Mouse (Mus musculus): ENCODE data around the gene Plpp3.

The Plpp3 gene

DNA sequence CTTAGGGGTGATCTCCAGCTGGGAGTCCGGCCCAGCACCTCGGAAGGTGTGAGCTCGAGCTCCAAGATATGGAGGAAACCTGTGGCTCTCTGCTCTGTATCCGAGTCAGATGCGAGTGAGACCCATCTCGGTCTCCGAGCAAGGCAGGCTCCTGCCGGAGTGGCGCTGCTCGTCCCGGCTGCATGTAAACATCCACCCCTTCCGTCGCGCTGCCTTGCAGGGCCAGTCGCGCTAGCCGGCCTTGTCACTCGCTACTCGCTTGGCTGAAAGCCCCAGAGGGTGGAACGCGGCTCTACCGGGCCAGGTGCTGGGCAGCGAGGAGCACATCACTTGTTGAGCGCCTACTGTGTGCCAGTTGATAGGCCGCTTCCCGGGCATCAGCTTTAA is 1.0 kb downstream of the Plpp3 start:
- peak; percentile 54 for DNase-seq (ENCODE audit: low read depth, low spot score)

DNA sequence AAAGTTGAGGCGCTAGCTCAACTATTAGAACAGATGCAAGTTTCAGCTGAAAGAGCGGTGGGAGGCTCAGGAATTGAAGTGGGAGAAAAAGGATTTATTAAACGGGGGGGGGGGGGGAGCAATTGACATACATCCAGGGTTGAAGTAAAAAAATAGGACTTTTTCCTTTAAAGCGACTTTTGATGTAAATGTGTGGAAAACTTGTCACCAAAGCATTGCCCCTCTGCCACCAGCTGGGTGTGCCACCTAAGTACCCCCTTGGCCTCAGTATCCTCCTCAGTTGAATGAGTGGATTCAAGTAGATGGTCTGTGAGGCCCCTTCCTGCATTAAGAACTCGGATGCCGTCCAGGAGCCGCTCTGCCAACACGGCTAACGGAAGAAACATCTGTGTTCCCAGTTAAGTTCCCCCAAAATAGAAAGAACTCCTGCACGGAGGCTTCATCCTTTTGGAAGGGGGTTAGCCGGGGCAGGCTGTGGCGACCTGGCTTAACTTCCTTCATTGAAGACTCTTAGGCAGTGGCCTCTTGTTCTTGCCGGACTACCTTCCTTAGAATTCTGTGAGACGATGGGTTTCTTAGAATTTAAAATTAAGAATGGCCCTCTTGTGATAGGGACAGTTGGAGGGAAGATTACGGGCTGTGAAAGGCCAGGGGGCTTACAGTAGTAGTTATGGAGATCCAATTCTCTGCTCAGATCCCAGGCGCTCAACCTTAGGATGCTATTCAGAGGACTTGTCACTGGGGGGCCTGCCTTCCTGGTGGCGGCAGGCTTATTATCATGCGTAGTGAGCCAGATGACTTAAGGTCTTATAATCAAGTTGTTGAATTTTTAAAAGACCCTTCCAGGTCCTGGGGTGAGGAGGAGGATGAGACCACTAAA is 1.7 kb downstream of the Plpp3 start:
- DNase-seq (ENCODE audit: low read depth, low spot score): no peak

- no peak for DNase-seq (ENCODE audit: low read depth, low spot score)
These were observed 2.4 kb downstream of the Plpp3 start for GRCm38 (mm10) chr4:105159531-105159870.

DNA sequence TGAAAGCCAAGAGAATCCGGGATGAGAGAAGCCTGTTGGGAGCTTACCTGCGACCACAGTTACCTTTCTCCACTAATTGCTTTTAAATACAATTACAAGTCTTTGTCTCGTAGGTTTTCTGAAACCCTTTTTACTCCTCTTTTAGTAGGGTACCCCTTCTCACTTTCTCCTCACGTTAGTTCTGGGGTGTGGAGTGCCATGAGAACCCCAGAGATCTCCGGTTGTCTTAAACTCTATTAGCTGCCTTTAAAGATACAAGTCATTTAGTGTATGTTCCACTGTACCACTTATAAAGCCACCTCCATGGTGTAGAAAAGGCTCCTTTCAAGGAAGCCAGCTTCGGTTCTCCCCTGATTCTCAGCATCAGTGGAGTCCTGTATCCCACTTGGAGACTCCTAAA is 3.3 kb downstream of the Plpp3 start:
- DNase-seq (ENCODE audit: low read depth, low spot score): no peak

GRCm38 (mm10) chr4:105162014-105162413 is 4.9 kb downstream of the Plpp3 start:
- DNase-seq (ENCODE audit: low read depth, low spot score): no peak

DNA sequence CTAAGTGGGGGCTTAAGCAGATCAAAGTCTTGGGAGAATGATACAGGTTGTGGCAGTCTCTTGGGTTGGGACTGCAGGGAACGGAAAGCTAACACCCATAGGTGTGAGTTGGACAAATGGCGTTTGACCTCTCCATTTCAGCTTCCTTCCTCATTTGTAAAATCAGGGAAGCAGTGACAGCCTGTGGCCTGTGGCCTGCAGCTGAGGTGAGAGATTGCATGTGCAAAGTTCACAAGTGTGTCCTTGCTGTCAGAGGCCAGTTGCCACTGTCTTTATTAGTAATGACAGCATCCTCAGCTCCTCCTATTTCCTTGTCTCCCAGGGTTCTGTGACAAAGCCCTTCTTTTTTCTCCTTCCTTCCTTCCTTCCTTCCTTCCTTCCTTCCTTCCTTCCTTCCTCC is 5.5 kb downstream of the Plpp3 start:
- DNase-seq (ENCODE audit: low read depth, low spot score): no peak

- DNase-seq (ENCODE audit: low read depth, low spot score): no peak
These were observed 6.8 kb downstream of the Plpp3 start for GRCm38 (mm10) chr4:105163981-105164411.

- no peak for DNase-seq (ENCODE audit: low read depth, low spot score)
These were observed 7.8 kb downstream of the Plpp3 start for GRCm38 (mm10) chr4:105164952-105165351.

DNA sequence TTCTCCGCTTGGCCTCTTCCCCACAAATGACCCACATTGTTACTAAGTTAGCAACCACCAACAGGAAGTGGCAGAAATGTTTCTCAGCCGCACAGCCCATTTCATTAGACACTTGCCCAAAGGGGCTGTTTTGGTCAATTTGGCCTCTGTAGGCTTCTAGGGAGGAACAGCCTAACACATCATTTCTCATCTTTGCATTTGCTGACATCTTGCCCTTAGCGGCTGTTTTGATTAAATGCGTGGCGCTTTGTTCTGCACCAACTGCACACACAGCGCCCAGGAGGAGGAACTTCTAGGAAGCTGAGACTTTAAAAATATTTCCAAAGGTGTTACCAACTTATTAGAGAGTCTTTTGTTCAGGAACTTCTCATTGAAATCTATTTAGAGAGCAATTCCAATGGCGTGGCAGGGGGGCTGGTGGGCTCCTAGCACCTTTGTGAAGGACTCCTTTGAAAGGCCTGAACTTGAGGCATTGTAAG is 12.0 kb downstream of the Plpp3 start:
- DNase-seq (ENCODE audit: low read depth, low spot score): no peak

DNA sequence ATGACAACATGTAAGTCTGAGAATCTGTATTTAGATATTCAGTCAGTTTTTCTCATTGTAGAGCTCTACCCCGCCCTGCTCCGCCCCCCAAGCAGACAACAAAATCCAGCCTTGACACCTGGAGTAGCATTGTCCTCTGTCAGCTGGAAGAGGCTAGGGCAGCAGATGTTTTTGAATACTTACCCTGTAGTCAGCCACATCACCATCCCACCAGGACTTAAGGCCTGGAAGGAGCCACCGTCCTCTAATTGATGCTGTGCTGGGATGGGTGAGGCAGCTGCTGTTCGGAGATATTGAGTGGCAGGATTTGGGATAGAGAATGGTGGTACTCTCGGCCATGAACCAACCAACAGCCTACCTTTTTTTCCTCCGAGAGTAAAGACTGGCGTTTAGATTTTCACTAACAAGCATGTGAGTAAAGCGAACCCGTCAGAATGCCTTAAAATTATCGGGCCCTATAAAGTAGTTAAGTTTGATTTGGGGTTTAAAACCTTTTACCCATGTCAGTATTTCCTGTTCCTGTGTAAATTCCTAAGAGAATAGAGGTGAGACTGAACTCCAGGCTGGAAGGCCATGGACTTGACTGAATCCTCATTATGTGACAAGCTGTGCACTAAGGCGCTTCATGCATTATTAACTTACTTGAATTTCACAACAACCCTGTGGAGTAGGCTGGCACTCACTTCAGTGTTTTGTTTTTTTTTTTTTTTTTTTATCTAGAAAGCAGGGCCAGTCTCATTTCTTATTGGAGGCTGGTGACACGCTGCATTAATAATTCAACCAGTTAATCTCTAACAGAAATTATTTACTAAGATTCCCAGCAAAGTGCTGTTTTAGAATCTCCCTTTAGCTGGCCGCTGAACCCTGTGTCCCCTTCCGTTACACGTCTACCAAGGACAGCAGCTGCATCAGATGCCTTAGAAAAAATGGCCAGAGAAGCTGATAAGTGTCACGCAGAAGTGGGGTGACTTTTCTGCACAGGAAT is 13.0 kb downstream of the Plpp3 start:
- DNase-seq (ENCODE audit: low read depth, low spot score): no peak

DNA sequence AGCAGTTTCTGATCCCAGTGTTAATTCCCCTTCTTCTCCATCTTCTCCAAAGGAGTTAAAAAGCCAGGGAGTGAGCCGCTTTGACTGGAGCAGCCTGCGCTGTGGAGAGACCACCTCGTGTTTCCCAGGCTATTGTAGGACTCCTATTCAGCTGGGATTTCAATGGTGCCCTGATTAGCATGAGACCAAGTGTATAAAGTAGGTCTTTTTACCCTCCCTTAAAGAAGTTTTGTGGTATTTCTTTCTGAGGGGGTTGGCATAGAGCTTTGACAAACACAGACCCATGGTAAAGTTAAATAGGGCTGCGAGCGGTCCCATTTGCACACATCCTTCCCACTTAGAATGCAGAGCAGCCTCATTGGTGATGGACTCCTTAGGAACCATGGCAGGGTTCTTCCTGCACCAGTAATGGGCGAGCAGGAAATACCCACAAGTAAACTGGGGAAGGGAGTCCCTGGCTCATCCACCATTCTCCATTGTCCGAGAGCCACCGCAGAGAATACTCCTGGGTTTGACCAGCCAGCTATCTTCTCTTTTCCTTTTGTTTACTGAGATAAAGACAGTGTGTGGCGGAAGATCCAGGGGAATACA is 13.8 kb downstream of the Plpp3 start:
- DNase-seq (ENCODE audit: low read depth, low spot score): no peak

- DNase-seq (ENCODE audit: low read depth, low spot score): no peak
These were observed 14.3 kb downstream of the Plpp3 start for GRCm38 (mm10) chr4:105171432-105171831.

DNA sequence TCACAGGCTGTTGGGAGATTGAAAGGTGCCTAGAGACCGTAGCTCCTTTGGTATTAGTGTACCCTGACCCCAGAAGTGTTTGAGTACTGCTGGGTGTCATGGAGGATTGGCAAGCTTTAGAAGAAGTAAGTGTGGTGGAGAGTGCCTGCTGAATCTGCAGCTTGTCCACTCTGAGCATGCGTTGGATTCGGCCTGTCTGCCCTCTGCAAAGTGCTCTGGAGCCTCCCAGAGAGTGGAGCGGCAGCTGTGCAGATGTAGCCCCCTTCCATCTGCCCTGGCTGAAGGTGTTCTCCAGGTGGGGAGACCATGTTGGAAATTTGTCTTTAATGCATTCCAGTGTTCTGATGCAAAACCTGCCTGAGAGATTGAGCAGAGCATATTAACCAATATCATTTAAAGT is 17.6 kb downstream of the Plpp3 start:
- no peak for DNase-seq (ENCODE audit: low read depth, low spot score)

DNA sequence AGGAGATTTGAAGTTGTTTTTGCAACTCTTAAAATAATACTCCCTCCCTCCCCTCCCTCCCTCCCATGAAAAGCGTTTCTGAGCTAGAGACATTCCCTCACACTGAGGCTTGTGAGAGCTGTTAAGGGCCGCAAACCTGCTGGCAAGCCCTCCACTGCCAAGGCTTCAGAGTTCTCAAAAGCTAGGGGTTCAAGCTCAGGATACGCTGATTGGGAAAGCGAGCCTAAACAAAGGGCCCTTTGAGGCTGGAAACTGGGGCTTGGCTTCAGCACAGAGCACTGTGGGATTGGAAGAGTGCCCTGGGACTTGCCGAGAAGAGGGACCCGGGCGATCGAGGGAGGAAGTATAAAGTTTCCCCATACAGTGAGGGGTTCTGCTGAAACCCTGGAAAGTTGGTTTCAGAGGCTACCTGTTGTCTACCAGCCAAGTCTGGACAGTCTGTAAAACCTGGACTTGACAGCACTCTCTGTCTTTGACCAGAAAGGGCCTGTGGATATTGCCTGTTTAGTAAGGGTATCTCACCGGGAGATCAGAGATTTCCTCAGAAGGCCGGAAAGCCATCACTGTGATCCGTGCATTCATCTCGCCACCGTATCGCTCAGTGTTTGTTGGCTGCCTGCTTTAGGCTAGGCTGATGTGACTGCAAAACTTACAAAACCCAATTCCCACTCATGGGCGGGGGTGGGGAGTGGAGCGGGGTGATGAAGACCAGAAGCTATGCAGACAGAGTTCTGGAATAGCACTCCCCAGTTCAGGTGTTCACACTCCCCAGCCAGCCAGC is 18.3 kb downstream of the Plpp3 start:
- DNase-seq (ENCODE audit: low read depth, low spot score): no peak

GRCm38 (mm10) chr4:105181014-105181658 is 24.0 kb downstream of the Plpp3 start:
- no peak for DNase-seq (ENCODE audit: low read depth, low spot score)

- no peak for DNase-seq (ENCODE audit: low read depth, low spot score)
These were observed 24.6 kb downstream of the Plpp3 start for GRCm38 (mm10) chr4:105181659-105182167.

DNA sequence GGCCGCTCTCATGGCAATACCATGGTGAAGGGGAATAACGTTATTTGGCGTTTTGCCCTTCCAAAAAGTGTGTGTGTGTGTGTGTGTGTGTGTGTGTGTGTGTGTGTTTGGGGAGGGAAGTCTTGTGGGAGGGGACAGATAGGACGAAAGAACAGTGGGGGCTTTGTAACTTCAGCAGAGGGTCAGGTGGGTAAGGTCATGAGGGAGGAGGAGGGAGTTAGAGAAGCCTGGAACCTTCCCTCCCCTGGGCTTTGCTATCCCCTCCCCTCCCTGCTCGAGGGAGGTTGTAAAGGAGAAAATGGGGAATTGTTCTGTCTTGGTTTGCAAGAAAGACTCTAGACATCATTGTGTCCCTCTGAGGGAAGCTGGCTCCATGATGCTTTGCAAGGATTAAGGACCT is 25.1 kb downstream of the Plpp3 start:
- no peak for DNase-seq (ENCODE audit: low read depth, low spot score)

GRCm38 (mm10) chr4:105184490-105184889 is 27.3 kb downstream of the Plpp3 start:
- no peak for DNase-seq (ENCODE audit: low read depth, low spot score)

DNA sequence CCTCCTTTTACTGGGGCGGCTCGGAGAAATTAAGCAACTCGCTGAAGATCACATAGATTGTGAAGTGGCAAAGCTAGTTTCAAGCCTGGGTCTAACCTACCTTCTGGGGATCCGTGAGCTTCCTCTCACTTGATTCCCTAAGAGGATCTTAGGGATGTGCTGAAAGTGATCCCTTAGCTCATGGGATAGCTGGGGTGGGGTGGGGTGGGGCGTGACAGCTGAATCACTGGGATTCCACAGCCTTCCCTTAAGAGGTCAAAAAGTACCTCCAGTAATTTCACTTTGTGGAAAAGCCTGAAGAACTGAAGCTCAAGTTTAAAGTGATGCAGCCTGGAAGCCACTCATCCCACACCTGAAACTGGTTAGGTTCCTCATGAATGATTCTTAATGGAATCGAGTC is 27.8 kb downstream of the Plpp3 start:
- no peak for DNase-seq (ENCODE audit: low read depth, low spot score)

GRCm38 (mm10) chr4:105186654-105187053 is 29.5 kb downstream of the Plpp3 start:
- DNase-seq (ENCODE audit: low read depth, low spot score): no peak

DNA sequence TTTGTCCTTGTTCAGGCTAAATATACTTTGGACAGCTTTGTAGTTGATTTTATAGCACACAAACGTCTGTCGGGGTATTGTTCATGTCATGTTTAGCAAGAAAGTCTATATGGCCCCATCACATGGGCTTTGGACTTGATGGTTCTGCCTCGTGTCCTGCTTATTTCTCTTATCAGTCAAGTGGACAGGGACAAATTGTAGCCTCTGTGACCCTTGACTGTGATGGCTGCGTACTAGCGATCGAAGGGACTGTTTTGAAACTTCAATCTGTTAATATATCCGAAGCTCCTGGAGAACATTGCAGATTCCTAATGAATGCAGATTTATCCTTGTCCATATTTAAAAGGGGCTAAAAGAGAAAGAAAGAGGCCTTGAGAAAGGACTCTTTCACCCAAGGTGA is 30.7 kb downstream of the Plpp3 start:
- no peak for DNase-seq (ENCODE audit: low read depth, low spot score)

All from embryo, embryonic 11.5 days (tissue).